Mouse (Mus musculus): ENCODE data around the gene Prkd1.

DNA sequence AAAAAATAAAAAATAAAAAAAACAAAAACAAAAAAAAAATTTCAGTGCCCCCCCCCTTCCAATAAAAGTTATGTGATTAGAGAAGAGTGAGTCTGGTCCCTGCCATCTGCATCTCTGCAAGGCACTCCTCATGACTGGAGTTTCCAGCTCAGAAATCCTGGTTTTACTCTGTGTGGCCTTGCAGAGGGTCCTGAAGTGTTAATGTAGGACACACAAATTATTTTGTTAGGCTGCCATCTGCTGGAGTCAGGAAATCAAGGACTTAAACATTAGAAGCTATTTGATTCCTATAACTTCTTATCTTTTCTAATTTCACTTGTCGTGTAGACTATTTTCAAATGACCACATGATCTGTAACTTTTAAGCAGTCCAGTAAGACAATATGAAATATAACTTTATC, 347.6 kb downstream of the Prkd1 start:
- TF ChIP-seq CTCF (IDR thresholded peaks at IDR 0.05; ENCODE audit: control insufficient read depth, insufficient read depth, insufficient read length) (no peak), MAX (IDR thresholded peaks at IDR 0.05) (no peak), MYOG (IDR thresholded peaks at IDR 0.05; ENCODE audit: control insufficient read depth, extremely low read depth, insufficient read length) (no peak), USF1 (IDR thresholded peaks at IDR 0.05; ENCODE audit: low read depth) (no peak), MYOD1 (IDR thresholded peaks at IDR 0.05; ENCODE audit: control insufficient read depth, insufficient read length, low read depth) (no peak), FOSL1 (IDR thresholded peaks at IDR 0.05; ENCODE audit: insufficient read depth, low read length, poor library complexity, severe bottlenecking) (no peak)
